Mouse (Mus musculus) c-Kit-positive CD71-negative TER-119-negative erythroid progenitor cells, embryonic 14.5 days (primary cell): Measurements from ENCODE around the gene Slc33a1.

Experiments
- DNase-seq: peaks from one replicate; pipeline ENCODE4 v3.0.0-alpha.2; 2013; ENCODE audit warnings: low read depth

Gene Slc33a1

DNA sequence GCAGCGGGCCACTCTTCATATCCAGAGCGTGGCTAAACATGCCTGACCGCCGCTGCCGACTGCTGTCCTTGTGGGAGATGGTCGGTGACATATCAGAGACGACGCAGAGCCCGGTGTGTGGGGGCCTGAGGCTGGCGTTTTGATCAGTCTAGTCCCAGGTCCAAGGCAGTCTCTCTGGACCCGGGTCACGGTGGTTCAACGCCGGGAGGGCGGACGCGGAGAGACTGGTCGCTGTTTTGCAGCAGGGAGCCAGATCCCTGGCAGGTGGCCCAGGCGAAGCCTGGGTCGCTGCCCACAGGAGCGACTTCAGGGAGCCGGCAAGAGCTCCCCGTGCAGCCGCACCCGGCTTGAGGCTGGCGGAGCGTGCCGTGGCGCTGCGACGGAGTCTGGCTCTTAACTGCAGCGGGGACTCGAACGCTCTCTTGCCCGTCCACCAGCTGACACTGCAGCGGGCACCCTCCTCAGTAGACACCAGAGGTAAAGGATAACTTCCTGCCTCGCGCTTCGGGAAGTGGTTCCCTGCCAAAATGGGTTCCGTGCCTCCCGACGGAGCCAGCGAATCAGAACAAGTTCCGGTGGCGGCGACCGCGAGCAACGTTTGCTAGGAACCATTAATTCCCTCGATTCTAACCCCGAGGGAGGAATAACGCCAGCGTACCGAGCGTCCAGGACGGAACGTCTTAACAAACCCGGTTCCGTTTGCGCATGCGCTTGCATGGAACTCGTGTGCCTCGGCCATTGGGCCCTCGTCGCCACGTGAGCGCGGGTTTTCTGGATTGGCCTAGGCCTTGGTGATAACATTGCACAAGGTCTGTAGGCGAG lies at the start of gene Slc33a1:
TSS of gene Slc33a1 (minus strand) at position 669 of the 822 bp plus-strand sequence.
- DNase-seq: peak; percentile 100

DNA sequence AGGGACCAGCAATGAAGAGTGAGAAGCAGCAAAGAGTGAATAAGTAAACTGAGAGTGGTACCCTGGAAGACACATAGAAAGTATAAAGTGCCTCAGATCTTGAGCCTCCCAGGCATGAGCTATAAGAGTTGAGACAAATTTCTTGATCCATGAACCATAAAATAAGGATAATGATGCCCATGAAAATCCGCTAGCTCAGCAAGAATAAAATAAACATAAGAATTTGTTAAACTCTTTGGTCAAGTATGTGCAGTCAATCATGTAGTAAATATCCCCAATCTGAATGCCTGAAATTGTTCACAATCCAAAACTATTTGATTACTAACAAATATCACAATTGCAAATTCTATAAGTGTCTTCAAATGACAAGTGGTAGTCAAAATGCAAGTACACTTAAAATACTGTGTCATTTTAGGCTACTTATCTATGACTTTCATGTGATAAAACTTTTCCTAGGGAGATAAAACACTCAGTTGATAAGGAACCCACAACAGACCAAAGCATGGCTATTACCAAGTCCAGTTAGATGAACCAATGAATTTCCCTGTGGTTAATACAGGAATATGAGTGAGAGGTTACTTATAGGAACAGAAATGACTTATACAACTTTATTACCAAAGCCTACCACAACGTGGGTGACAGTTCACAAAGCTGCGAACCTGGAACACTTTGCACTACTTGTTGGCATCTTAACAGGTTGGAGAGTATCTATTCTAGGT lies 24.3 kb upstream of the Slc33a1 start:
- no peak for DNase-seq

DNA sequence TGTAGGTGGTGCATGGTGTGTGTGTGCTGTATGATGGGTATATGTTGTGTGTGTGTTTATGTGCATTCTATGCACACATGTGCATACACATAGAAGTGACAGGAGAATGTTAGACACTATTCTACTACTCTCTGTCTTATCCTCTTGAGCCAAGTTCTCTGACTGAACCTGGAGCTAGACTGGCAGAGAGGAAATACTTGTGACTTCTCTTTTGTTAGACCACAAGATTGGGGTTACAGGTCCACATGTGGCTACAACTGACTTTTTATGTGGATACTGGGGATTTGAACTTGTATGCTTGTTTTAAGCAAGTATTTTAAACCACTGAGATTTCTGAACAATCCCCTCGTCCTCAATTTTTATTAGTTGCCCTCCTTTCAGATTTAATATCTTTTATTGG lies 22.1 kb upstream of the Slc33a1 start:
- no peak for DNase-seq

DNA sequence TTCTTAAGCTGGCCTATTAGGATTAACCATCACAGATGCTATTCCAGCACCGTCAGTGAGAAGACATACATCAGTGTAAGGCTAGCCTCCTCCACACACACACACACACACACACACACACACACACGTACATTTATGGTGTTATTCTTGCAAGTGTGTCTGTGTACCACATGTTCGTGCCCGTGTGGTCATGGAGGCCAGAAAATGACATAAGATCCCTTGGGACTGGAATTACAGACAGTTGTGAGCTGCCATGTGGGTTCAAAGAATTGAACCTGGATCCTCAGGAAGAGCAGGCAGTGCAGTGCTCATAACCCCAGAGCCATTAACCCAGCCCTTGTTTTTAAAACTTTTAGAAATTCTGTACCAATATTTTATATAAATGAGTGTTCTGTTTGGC lies 13.3 kb upstream of the Slc33a1 start:
- no peak for DNase-seq

DNA sequence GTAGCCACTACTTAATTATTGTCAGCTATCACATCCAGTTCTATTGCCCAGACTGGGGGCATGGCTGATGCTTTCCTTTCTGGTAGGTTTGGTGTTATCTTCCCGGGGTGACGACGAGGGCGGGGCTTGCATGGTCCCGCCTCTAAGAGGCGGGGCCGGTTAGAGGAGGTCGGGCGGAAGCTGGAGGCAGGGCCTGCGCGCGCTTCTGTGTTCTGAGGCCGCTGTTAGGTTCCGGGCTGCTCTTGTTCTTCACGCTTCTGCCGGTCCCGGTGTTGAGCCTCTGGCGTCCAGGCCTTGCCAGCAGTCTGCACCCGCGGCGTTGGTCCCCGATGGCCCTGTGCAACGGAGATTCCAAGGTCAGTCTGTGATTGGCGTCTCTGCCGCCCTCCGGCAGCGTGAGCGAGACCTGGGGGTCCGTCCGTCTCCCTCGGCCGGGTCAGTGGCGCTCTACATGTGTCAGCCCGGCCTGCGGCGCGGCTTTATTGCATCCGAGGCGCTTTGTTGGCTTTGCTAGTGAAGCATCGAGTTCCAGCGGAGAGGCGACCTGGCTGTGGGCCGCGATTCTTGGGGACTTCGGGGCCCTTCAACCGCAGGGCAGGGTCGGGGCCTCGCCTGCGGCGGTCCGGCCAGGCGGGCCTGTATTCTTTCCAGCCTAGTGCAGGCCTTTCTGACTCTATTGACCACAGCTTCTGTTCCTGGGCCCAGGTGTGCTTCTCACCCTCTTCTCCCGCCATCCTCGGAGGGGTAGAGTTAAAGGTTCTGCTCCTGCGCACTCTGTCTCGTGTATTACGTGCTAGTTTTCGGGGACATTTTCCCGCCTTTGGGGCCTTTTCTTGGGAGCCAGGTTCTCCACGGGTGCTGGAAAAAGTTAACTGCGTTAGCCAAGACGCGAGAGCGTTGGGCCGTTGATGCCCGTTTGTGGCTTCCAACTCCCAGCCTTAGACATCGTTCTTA lies 11.7 kb upstream of the Slc33a1 start, which contains the start of gene Gmps:
TSS of gene Gmps (plus strand) at position 152 of the 954 bp plus-strand sequence.
- DNase-seq: peak; percentile 89

DNA sequence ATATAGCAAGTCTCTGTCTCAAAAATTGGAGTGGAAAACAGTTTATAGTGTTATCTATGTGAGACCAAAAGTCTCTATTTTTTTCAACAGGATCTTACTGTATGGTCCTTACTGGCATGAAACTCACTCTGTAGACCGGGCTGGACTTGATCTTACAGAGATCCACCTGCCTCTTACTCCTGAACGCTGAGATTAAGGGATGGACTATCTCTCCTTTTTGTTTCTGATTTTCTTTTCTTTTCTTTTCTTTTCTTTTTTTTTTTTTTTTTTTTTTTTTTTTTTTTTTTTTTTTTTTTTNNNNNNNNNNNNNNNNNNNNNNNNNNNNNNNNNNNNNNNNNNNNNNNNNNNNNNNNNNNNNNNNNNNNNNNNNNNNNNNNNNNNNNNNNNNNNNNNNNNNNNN lies 1.4 kb upstream of the Slc33a1 start:
- DNase-seq: no peak

DNA sequence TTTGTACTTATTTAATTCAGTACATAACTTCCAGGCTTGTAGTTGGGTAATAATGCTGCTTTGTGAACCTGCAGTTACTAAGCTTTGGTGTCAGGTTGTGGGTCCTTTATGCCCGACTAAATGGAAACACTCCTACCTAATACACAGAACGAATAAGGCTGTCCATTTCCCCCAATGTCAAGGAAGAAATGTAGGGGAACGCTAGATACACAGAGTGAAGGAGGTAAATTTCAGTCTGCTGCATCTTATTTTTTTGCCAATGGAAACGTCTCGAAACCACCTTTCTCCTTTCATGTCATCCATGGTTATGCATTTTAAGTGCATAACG lies 318 bp upstream of the Slc33a1 start:
- DNase-seq: no peak

DNA sequence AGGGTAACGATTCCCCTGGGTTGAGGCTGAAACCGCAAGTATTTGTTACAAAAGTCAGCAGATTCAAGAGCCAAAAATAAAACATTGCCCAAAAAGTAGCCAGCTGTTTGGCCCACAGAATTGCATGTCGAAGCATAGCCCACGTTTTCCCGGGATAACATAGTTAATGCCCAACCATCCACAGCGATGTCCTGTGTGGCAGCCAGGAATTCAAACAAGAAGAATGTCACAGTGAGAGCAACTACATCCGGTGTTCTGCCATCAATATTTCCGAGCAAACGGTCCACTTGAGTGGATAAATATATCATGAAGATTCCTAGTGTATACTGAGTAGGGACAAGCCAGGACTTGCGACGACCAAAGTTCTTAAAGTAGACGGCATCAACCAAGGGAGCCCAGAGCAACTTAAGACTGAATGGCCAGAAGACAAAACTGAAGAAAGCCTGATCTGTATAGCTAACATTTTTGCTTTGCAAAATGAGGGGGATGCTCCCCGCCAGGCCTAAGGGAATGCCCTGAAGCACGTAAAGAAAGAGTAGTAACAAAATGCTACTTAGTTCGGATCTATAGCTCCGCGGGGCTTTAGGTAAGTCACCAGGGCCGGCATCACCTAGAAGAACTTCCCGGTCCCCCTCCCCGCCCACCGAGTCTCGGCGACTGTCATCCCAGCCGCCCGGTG lies 1.0 kb downstream of the Slc33a1 start:
- no peak for DNase-seq

DNA sequence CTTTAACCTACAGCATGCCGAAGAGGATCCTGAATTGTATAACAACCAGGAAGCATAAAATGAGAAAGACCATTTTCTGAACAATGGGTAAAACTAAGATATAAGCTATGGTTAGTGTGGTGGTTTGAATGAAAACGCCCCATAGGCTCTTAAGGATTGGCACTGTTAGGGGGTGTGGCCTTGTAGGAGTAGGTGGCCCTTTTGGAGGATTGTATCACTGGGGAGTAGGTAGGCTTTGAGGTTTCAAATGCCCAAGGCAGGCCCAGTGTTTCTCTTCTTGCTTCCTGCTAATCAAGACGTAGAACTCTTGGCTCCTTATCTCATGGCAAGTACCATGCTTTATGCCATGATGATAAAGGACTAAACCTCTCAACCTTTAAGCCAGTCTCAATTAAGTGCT lies 14.7 kb downstream of the Slc33a1 start:
- no peak for DNase-seq

DNA sequence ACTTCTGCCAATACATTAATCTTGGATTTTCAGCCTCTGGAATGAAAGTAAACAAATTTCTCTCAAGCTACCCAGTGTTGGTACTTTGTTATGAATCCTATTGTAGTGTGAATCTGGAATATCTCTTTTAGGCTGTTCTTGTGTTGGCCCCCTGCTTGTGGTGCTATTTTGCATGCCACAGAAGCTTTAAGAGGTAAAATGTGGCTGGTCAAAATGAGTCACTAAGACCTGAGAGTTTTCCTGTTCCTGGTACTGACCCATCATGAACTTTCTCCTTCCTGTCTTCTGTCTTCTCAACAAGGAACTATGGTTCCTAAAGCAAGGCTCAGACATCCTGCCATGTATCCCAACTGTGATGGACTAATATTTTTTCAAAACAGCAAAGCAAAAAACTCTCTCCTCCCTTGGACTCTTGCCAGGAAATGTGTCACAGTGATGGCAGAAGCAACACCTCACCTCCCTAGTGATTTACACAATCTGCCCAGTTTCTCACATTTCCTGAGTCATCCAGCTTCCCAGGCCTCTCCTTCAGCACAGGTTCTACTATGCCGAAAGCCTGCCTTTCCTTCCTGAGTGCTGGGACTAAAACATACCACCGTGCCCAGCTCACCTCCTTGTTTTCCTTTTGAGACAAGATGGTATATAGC lies 23.2 kb downstream of the Slc33a1 start:
- DNase-seq: no peak

DNA sequence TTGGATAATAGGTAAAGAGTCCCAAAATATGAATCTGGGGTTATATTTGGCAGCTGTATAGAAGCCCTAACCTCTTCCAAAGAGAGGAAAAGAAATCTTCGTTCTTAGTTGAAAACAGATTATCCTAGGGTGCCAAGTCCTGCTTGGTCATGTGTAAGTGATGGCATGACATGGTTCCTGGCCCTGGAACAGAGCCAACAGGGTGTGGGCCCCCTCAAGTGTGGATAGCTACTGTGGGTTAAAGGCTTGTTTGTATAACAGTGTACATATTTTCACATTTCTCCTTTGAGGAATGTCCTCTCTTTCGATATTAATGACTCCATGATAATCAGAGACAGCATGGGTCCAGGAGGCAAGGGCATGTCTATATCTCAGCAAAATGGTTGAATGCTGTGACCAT lies 25.6 kb downstream of the Slc33a1 start:
- DNase-seq: no peak

DNA sequence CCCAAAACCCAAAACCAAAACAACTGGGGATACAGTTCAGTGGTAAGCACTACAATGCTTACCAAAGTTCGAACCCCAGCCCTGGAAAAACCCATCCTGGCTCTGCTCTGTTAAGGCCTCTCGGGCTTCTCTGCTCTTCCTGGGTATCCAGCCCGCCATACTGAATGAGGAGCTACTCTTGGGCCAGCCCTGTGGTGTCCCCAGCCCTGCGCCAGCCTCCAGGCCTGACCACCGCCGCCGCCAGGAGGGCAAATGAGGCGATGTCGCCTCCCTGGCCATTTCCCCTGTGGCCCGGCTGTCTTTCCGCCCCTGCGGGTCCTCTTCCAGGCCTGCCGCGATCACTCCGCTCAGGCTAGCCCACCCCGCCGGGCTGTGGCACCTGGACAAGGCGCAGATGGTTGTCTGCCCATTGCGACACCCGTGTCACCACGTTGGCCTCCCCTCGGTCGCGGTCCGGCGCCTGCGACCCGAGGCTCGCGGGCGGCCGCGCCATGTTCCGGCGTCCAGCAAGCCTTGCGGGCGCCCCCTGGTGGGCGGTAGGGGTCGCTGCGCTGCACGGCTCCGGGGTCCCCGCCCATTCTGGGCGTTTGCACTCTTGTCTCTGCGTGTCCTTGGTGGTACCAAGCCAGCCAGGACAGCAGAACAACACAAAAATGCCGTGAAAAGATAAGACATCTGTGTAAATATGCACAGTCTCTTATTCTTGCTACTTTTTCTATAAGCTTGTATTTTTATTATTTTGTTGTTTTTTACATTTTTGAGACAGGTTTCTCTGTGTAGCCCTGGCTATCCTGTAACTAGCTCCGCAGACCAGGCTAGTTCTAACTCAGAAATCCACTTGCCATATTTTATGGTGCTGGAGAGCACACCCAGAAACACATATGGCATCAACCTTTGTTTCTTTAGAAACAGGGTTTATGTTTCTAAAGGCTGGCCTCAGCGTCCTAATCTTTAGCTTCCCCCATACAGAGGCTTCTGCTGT lies 35.4 kb downstream of the Slc33a1 start, which contains the start of gene E130311K13Rik:
TSS of gene E130311K13Rik (minus strand) at position 595 of the 982 bp plus-strand sequence.
- peak; percentile 75 for DNase-seq

DNA sequence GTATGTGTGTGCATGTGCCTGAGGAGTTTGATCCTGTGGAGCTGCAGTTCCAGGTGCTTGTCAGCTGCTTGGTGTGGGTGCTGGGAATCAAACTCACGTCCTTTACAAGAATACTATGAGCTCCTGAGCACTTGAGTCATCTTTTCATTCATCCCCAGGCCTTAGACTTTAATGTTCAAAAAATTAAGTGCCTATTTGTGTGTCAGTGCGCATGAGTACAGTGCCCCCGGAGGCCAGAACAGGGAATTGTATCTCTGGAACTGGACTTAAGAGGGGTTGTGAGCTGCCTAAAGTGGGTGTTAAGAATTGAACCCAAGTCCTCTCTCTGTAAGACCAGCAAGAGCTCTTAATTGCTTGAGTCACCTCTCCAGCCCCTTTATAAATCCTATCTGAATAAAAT lies 44.9 kb downstream of the Slc33a1 start:
- no peak for DNase-seq

DNA sequence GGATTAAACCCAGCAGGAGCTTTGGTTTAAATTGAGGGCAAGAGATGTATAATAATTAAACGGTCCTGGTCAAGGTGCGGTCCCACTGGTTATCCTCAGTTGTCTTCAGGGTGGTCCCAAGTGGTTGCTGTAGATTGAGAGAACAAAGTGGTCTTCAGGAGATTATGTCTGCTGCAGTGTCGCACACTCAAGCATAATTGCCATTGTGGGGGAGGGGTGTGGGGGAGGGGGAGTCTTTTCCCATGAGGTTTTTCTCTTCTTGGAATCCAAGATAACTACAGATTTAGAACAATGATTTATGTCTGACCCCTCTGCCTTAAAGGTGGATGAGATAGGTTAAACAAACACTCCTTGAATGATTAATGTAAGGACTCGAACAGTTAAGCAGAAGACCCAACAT lies 54.3 kb downstream of the Slc33a1 start:
- DNase-seq: no peak

DNA sequence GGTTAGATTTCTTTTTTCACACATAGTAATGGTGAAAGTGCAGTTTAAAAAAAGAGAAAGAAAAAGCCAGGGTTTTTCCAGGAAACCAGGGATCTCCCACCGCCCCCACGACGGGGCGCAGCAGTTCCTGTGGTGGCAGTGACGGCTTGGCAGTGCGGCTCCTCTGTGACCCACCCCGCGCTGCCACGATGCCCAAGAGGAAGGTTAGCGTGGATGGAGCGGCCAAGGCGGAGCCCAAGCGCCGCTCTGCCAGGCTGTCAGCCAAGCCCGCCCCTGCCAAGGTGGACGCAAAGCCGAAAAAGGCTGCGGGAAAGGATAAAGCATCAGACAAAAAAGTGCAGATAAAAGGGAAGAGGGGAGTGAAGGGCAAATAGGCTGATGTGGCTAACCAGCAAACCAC lies 59.3 kb downstream of the Slc33a1 start:
- no peak for DNase-seq

DNA sequence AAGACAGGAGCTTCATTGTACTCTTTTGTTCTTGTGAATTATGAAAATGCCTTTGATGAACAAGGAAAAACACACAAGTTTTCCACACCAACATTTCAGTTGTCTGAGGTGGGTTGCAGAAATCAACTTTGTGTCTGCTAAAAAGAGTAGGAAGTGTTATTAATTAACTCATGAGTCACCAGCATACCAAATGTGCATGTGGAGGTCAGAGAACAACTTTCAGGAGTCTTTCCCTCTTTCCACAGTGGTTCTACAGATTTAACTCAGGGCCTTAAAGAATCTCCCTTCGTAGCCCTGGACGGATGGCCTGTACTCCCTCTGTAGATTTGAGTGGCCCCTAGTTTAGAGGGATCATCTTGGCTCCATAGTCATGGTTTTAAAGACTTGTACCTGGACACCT lies 60.4 kb downstream of the Slc33a1 start:
- DNase-seq: no peak

DNA sequence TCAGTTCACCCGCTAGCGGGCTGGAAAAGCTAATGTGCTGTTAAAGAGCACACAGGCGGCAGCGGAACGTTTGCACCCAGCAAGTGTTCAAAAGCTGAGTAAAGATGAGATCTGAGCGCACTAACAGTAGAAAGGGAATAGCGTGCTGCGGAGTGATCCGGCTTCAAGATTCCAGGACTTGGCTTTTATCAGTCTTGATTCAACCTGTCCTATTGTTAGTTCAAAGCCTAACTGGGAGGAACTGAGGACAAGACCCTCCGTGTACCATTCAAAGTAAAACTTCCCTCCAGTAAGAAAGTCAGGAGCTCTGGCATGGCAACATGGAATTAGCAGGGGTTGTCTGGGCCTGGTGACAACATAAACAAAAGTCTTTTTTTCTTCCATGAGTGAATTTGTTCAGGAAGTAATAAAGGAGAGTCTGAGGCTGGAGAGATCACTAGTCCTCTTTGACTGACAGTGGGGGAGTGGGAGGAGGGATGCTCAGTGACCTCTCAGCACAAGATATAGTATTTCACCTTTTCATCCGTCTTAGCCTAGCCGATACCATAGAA lies 64.5 kb downstream of the Slc33a1 start:
- DNase-seq: no peak

DNA sequence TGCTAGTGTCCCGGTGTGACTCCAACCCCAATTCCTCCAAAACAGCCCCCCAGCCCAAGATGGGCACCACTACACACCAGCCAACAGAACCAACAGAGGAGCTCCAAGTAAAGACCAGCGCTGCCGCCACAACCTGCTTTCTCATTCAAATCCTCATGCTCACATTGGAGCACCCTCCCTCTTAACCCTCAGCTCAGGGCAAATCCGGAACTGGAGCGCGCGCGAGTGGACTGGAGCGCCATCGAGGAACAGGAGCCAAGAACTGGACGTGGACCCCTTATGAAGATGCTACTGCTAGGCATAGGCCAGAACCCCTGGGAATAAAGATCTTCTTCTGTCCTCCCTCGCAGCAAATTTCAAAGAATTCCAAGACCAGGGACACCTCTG lies 65.3 kb downstream of the Slc33a1 start, which contains the start of gene Plch1:
TSS of gene Plch1 (minus strand) at position 164 of the 387 bp plus-strand sequence.
- peak; percentile 31 for DNase-seq

DNA sequence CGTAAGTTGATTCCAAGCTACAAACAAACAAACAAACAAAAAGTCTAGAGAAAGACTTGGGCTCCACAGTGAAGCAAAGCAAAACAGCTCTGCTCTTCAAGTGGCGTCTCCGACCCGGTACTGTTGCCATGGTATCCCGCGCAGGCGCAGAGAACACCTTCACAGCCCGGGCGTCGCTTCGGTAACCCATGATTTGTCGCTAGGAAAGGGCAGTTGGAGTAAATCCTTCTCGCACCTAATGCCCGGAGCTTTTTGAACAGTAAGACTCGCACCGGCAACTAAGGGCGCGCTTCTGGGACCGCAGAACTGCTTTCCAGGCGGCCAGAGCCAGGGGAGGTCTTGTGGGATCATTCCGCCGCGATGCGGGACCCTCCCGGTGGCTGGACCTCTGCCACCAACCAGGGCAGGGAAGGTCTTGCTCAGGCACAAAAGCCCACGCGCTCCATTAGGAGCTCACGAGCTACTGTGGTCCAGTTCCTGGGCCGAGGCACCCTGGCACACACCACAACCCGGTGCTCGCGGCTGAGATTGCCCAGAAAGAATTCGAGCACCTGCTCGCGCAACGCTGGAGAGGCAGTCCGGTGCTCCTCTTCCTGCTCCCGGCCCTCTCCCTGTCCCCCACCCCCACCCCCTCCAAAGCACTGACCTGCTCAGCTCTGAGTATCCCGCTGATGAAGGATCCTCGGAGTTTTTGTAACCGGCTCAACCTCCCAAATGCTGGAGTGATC lies 65.8 kb downstream of the Slc33a1 start:
- DNase-seq: peak; percentile 40
